Mouse (Mus musculus): ENCODE measurements around the gene Klhl32.

DNA sequence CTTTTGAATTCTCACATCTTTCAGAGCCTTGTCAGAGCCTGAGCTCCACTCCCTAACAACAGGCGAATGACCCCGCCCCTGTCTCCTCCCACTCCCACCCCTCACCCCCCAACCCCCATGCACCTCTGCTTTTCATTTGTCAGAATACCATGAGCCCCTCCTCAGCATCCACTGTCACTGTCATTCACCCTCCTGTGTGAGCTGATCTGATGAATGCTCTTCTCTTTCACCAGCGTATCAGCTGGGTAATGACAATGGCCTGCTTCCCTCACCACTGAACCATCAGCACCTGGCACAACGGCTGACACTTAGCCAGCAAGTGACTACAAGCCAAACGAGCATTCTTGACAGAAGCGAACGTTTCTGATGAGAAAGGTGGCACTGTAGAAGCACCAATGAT lies 15.4 kb downstream of the Klhl32 start:
- TF ChIP-seq EP300 (IDR thresholded peaks at IDR 0.05; ENCODE audit: insufficient read depth, low read depth, low read length) (no peak), CTCF (IDR thresholded peaks at IDR 0.05; ENCODE audit: low read depth, low read length) (no peak), POLR2A (IDR thresholded peaks at IDR 0.05; ENCODE audit: insufficient read depth, low read length) (no peak)

Data from ES-Bruce4 (cell line).